Mouse (Mus musculus) kidney, postnatal 0 days (tissue): ENCODE results near the gene Pitpnm2. TPM values are rescaled to one million over a fixed set of nuclear protein-coding genes. Genes with fewer than 3 reads are reported as not detected.
"Not testable (repeated sequence)": the region's sequence is repeated elsewhere in the genome, so short reads cannot be mapped to it uniquely, and the experiment has no call there.

Experiments
- ATAC-seq: fragments of 200-750 bp; cut with Nextera tagmentation; replicated peaks from 2 replicates; pipeline ENCODE4 v1.8.0; 2017; ENCODE audit warnings: low read depth, moderate number of reproducible peaks, moderate TSS enrichment, moderate library complexity; ENCODE audit not compliant: low FRiP score
- DNase-seq: peaks from one replicate; pipeline ENCODE4 v3.0.0-alpha.2; 2016; ENCODE audit warnings: low spot score
- H3K27ac ChIP-seq: fragments of 300-500 bp; sonication (generic); 2 replicates; pipeline ENCODE4 v1.5.1; 2014; ENCODE audit warnings: mild to moderate bottlenecking
- H3K27me3 ChIP-seq: fragments of 300-500 bp; sonication (generic); 2 replicates; pipeline ENCODE4 v1.6.1; 2014; ENCODE audit warnings: low read length, mixed read lengths; ENCODE audit not compliant: insufficient read depth
- H3K36me3 ChIP-seq: fragments of 300-500 bp; sonication (generic); 2 replicates; pipeline ENCODE4 v1.6.1; 2014; ENCODE audit warnings: low read length, mixed read lengths; ENCODE audit not compliant: insufficient read depth
- H3K4me1 ChIP-seq: fragments of 300-500 bp; sonication (generic); replicated peaks from 2 replicates; pipeline ENCODE4 v1.6.1; 2014; ENCODE audit warnings: antibody characterized with exemption, low read length, mixed read lengths; ENCODE audit not compliant: insufficient read depth
- H3K4me2 ChIP-seq: fragments of 300-500 bp; sonication (generic); 2 replicates; pipeline ENCODE4 v1.6.1; 2014; ENCODE audit warnings: mild to moderate bottlenecking, low read length, moderate library complexity, mixed read lengths
- H3K4me3 ChIP-seq: fragments of 300-500 bp; sonication (generic); replicated peaks from 2 replicates; pipeline ENCODE4 v1.5.1; 2014; ENCODE audit warnings: low read depth, low read length
- H3K9ac ChIP-seq: fragments of 300-500 bp; sonication (generic); 2 replicates; pipeline ENCODE4 v1.6.1; 2014; ENCODE audit warnings: low read depth, low read length
- H3K9me3 ChIP-seq: fragments of 300-500 bp; sonication (generic); replicated peaks from 2 replicates; pipeline ENCODE4 v1.6.1; 2016; ENCODE audit warnings: low read length, inconsistent platforms, mixed read lengths
- CTCF ChIP-seq: IDR thresholded peaks from 2 replicates; pipeline ENCODE4 v1.5.1; 2016; ENCODE audit warnings: antibody characterized with exemption, low read depth, mild to moderate bottlenecking, moderate library complexity
- WGBS: fragments of 180-500 bp; shearing (Covaris S2); extraction: QIAGEN DNeasy Blood & Tissue Kit; methylation state at CpG from one replicate; pipeline ENCODE4 v1.1.7; 2014; 5-methylcytosine and 5-hydroxymethylcytosine counted together
- polyA plus RNA-seq: library from polyadenylated mRNA; unstranded; fragments of >200 nt; fragmentation: Nextera tagmentation; extraction: Ambion mirVana; gene quantifications from 2 replicates; pipeline ENCODE4 v1.2.1, GENCODE M21; 2015

Gene Pitpnm2
- polyA plus RNA-seq: 3.0 and 3.1 TPM in 2 replicates

DNA sequence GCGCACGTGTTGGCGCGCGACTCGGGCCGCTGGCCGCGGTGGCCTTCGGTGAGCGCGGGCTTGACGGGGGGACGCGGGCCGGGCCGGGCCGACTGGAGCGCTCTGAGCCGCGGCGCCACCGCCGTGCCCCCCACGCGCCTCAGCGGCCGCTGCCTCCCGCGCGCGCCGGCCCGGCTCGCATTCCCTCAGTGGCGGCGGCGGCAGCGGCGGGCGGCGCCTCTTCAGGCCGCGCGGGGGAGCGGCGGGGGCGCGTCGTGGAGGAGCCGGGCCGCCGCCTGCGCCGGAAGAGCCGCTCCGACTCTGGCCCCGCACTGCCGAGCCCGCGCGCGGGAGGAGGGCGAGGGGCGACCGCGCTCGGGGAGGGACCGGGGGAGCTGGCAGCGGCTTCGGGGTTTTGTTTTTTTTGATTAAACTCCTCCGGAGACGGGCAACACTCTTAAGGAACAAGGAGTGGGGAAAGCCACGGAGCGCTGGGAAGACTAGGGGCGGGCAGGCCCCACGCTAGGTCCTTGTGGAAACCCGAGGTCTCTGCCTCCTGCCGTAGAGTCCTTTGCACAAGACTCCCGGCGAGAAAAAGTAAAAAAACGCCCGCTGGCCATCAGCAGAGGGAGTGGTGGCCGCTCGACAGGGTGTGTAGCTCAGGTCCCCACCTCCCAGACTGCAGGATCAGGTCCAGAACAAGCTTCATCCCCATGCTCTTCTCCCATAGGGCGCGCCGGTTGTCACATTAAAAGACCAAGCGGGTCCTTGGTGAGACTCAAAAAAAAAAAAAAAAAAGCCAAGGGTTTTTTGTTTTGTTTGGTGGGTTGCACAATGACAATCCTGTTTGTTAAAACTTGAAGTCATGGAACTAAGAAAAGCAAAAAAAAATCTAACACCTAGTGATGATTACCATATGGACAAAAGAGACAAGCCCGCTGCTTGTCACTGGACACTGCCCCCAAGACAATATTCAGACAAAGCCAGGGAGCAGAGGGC lies at the start of gene Pitpnm2:
TSS of gene Pitpnm2 (minus strand) at position 147 of the 978 bp plus-strand sequence.
- peak; percentile 80 for DNase-seq
- H3K27me3 ChIP-seq: no peaks in the 10 kb centered on the region
- H3K4me3 ChIP-seq: peak within 1 kb of the TSS; percentile 63
- TF ChIP-seq CTCF: no peak; the same call in 1 of the 2 replicates
- H3K4me2 ChIP-seq: peak within 1 kb of the TSS; percentile 72
- peak within 1 kb of the TSS; percentile 88 for H3K9ac ChIP-seq
- no peaks in the 10 kb centered on the region for H3K36me3 ChIP-seq
- under 1% methylated on average over 63 of the region's 90 CpGs for WGBS
- H3K9me3 ChIP-seq: no peaks in the 10 kb centered on the region
- H3K4me1 ChIP-seq: 0 out of 2 replicates have a peak, but pooled peaks cover 10% of the 10 kb centered on the region
- peak within 1 kb of the TSS; percentile 81 for H3K27ac ChIP-seq
- ATAC-seq: peak; percentile 63

DNA sequence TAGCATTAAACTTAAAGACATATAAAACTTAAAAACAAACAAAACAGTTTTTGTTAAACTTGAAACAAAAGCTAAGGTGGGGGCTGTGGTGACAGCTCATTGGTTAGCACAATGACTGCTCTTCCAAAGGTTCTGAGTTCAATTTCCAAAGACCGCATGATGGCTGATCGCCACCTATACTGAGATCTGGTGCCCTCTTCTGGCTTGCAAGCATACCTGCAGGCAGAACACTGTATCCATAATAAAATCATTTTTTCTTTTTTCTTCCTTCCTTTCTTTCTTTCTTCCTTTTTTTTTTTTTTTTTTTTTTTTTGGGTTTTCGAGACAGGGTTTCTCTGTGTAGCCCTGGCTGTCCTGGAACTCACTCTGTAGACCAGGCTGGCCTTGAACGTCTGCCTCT lies 49.7 kb upstream of the Pitpnm2 start:
- H3K4me2 ChIP-seq, H3K4me1 ChIP-seq, H3K4me3 ChIP-seq, H3K27me3 ChIP-seq, H3K9ac ChIP-seq, ATAC-seq, H3K27ac ChIP-seq, H3K9me3 ChIP-seq: not testable (repeated sequence)
- peak; percentile 48 for DNase-seq
- peak; percentile 74 for TF ChIP-seq CTCF
- WGBS: 60% methylated on average over 3 of the region's 4 CpGs
- H3K36me3 ChIP-seq: peaks cover 23% of the 10 kb centered on the region

DNA sequence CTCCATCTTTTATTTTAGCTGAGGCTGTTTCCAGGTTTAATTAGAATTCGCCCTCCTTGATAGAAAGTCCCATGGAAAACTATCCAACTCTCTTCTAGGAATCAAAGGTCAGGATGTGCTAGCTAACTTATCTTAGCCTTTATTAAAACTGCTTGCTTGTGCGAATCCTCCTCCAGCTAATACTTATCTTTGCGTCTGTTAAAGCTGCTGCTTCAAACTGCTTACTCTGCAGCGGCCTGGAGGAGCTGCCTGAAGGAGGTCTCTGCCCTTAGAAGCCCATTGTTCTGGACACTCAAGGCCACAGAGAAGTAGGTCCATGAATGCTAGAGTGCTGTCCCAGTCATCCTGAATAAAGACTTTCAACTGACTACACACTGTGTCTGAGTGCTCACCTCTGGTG lies 46.9 kb upstream of the Pitpnm2 start:
- Histone ChIP-seq H3K4me2 (no peak overlapping the region), H3K4me1 (no peaks in the 10 kb centered on the region), H3K9me3 (no peaks in the 10 kb centered on the region), H3K27ac (no peak overlapping the region), H3K4me3 (no peak overlapping the region), H3K9ac (no peak overlapping the region), H3K36me3 (peaks cover 30% of the 10 kb centered on the region), H3K27me3 (no peaks in the 10 kb centered on the region)
- 92% methylated on average over 4 of the region's 4 CpGs for WGBS
- no peak for TF ChIP-seq CTCF
- ATAC-seq: no peak
- no peak for DNase-seq

DNA sequence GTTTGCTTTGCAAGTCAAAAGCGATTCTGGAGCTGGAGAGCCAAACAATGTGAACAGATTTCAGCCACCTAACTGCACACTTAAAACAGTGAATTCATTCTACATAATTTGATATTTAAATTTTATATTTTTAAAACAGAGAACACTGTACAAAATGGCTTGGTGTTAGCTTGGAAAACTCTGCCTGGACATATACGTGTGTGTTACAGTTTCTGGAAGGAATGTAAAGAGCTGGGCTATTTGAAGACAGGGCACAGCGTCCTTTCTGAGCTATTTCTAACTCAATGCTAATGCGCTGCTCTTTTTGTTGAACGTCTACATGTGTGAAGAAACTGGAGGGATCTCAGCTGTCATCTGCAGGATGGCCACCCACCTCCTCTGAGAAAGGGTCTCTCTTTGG lies 44.4 kb upstream of the Pitpnm2 start:
- ATAC-seq: no peak
- no peak for TF ChIP-seq CTCF
- H3K4me3 ChIP-seq: no peak overlapping the region
- 97% methylated on average over 5 of the region's 5 CpGs for WGBS
- H3K4me2 ChIP-seq: no peak overlapping the region
- no peaks in the 10 kb centered on the region for H3K27me3 ChIP-seq
- H3K27ac ChIP-seq: no peak overlapping the region
- no peaks in the 10 kb centered on the region for H3K4me1 ChIP-seq
- no peaks in the 10 kb centered on the region for H3K9me3 ChIP-seq
- H3K9ac ChIP-seq: no peak overlapping the region
- no peak for DNase-seq
- H3K36me3 ChIP-seq: peaks cover 45% of the 10 kb centered on the region

DNA sequence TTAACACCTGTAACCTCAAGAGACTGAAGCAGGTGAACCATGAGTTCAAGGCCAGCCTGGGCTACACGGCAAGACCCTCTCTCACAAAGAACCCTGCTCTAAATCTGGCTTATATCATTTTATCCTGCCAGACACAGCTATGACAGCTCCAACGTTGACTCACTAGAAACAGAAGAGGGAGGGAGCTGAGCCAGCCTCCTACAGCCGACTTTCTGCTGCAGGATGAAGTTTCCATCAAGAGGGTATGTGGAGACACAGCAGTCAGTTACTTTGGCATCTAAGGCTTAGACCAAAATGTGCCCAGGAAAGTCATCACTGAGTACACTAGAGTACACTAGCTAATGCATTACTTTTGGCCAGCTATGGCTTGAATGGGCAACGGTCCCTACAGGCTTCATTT lies 40.7 kb upstream of the Pitpnm2 start:
- 91% methylated on average over 4 of the region's 4 CpGs for WGBS

DNA sequence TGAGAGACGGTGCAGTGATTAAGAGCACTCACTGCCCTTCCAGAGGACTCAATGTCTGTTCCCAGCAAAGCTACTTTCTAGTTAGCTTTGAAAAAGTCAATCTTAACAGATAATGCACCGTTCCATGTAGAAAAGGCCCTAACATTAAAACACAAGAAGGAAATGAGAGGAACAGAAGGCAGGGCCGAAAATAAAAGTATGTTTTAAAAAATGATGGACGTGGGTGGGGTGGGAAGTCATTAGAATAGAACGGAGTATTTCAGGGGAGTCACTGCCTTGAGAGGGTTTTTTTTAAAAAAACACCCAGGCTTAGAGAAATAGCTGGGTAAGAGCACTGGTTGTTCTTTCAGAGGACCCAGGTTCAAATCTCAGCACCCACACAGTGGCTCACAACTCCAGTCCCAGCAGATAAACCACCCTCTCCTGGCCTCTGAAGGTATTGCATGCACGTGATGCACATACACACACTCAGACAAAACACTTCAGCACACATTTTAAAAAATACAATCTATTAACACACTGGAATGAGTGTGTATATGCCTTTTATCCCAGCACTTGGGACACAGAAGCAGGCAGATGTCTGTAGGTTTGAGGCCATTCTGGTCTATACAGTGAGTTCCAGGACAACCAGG lies 38.2 kb upstream of the Pitpnm2 start:
- Histone ChIP-seq H3K9me3 (no peaks in the 10 kb centered on the region), H3K36me3 (peaks cover 33% of the 10 kb centered on the region), H3K27ac (no peak overlapping the region), H3K4me2 (no peak overlapping the region), H3K27me3 (no peaks in the 10 kb centered on the region), H3K4me1 (no peaks in the 10 kb centered on the region), H3K9ac (no peak overlapping the region), H3K4me3 (no peak overlapping the region)
- DNase-seq (no peak), ATAC-seq (no peak)
- WGBS: 95% methylated on average over 6 of the region's 6 CpGs
- 0 out of 2 replicates have a peak, but pooled peaks have one; percentile 9 for TF ChIP-seq CTCF

More for the DNA sequence above, 40.7 kb upstream of the Pitpnm2 start:
- DNase-seq: no peak
- H3K4me3 ChIP-seq: no peak overlapping the region
- H3K9ac ChIP-seq: no peak overlapping the region
- peaks cover 37% of the 10 kb centered on the region for H3K36me3 ChIP-seq
- H3K27ac ChIP-seq: no peak overlapping the region
- H3K27me3 ChIP-seq: no peaks in the 10 kb centered on the region
- no peaks in the 10 kb centered on the region for H3K4me1 ChIP-seq
- no peak overlapping the region for H3K4me2 ChIP-seq
- H3K9me3 ChIP-seq: no peaks in the 10 kb centered on the region
- no peak for ATAC-seq
- TF ChIP-seq CTCF: no peak
